Mouse (Mus musculus) erythroblast, embryonic 14.5 days (primary cell): Measurements from ENCODE around the gene Creb3l4.
A peak's percentile ranks its signal among the peaks of the same experiment; 100 is the strongest.

Source experiments
- GATA1 ChIP-seq: IDR thresholded peaks from 2 replicates; pipeline ENCODE4 v1.6.1; 2012; ENCODE audit warnings: low read length, inconsistent platforms, mixed read lengths
- TAL1 ChIP-seq: IDR thresholded peaks from 3 replicates; pipeline ENCODE4 v1.6.1; 2012; ENCODE audit warnings: low read length, inconsistent platforms, mixed read lengths

GRCm38 (mm10) chr3:90190859-90191510 is 52.3 kb downstream of the Creb3l4 start:
- TF ChIP-seq GATA1 (peak; percentile 16; the same call in 1 of the 2 replicates), TAL1 (no peak)
